Mouse (Mus musculus): ENCODE data around the gene Dgkh. TPM values are rescaled to one million over a fixed set of nuclear protein-coding genes. Genes with fewer than 3 reads are reported as not detected.
"Not testable (repeated sequence)": the region's sequence is repeated elsewhere in the genome, so short reads cannot be mapped to it uniquely, and the experiment has no call there.

Dgkh gene
- polyA plus RNA-seq, 1 experiment from 2014 or later = 4.0 TPM

- 2% methylated on average over 26 of the region's 26 CpGs for WGBS
- no peak for DNase-seq (ENCODE audit: low spot score)
- Histone ChIP-seq H3K27me3 (ENCODE audit: control insufficient read depth, insufficient read depth, low read length) (no peaks in the 10 kb centered on the region), H3K4me2 (replicated peaks) (peak overlapping the region; percentile 87), H3K4me3 (replicated peaks; ENCODE audit: low read length) (peak overlapping the region; percentile 50), H3K4me1 (replicated peaks; ENCODE audit: control insufficient read depth, insufficient read depth, low read length) (peaks cover 17% of the 10 kb centered on the region), H3K27ac (no peak overlapping the region), H3K9ac (peak overlapping the region; percentile 67), H3K36me3 (replicated peaks; ENCODE audit: control insufficient read depth, insufficient read depth) (no peaks in the 10 kb centered on the region), H3K9me3 (ENCODE audit: control insufficient read depth, low read length) (no peaks in the 10 kb centered on the region)
- peak; percentile 40; the same call in 1 of the 2 replicates for ATAC-seq (ENCODE audit: low FRiP score)
Measured at GRCm38 (mm10) chr14:78725307-78725956, 7.1 kb downstream of the Dgkh start.

- Histone ChIP-seq H3K27ac (no peak overlapping the region), H3K27me3 (ENCODE audit: control insufficient read depth, insufficient read depth, low read length) (no peaks in the 10 kb centered on the region), H3K36me3 (replicated peaks; ENCODE audit: control insufficient read depth, insufficient read depth) (no peaks in the 10 kb centered on the region), H3K4me3 (replicated peaks; ENCODE audit: low read length) (peak overlapping the region; percentile 50), H3K4me2 (replicated peaks) (peak overlapping the region; percentile 87), H3K9me3 (ENCODE audit: control insufficient read depth, low read length) (no peaks in the 10 kb centered on the region), H3K4me1 (replicated peaks; ENCODE audit: control insufficient read depth, insufficient read depth, low read length) (peaks cover 13% of the 10 kb centered on the region; the same call in 1 of the 2 replicates), H3K9ac (peak overlapping the region; percentile 67)
- peak; percentile 69; the same call in 1 of the 2 replicates for ATAC-seq (ENCODE audit: low FRiP score)
- peak; percentile 29 for DNase-seq (ENCODE audit: low spot score)
- 1% methylated on average over 52 of the region's 52 CpGs for WGBS
Measured at GRCm38 (mm10) chr14:78724414-78725306, 7.9 kb downstream of the Dgkh start.

- not testable (repeated sequence) for DNase-seq (ENCODE audit: low spot score); H3K9me3 ChIP-seq (ENCODE audit: control insufficient read depth, low read length); H3K27me3 ChIP-seq (ENCODE audit: control insufficient read depth, insufficient read depth, low read length); ATAC-seq (ENCODE audit: low FRiP score); H3K4me3 ChIP-seq (replicated peaks; ENCODE audit: low read length); H3K9ac ChIP-seq; H3K36me3 ChIP-seq (replicated peaks; ENCODE audit: control insufficient read depth, insufficient read depth); H3K4me2 ChIP-seq (replicated peaks); H3K27ac ChIP-seq
- 88% methylated on average over 4 of the region's 4 CpGs for WGBS
- H3K4me1 ChIP-seq (replicated peaks; ENCODE audit: control insufficient read depth, insufficient read depth, low read length) = peaks cover 13% of the 10 kb centered on the region; the same call in 1 of the 2 replicates
Measured at GRCm38 (mm10) chr14:78723655-78724054, 8.9 kb downstream of the Dgkh start.

- ATAC-seq (ENCODE audit: low FRiP score) = no peak
Measured at GRCm38 (mm10) chr14:78722031-78722430, 10.5 kb downstream of the Dgkh start.

GRCm38 (mm10) chr14:78716035-78716434 lies 16.5 kb downstream of the Dgkh start:
- Histone ChIP-seq H3K27me3 (ENCODE audit: control insufficient read depth, insufficient read depth, low read length) (no peaks in the 10 kb centered on the region), H3K4me3 (replicated peaks; ENCODE audit: low read length) (no peak overlapping the region), H3K9me3 (ENCODE audit: control insufficient read depth, low read length) (no peaks in the 10 kb centered on the region), H3K9ac (no peak overlapping the region), H3K4me2 (replicated peaks) (no peak overlapping the region), H3K36me3 (replicated peaks; ENCODE audit: control insufficient read depth, insufficient read depth) (0 out of 2 replicates have a peak, but pooled peaks cover 4% of the 10 kb centered on the region), H3K27ac (no peak overlapping the region), H3K4me1 (replicated peaks; ENCODE audit: control insufficient read depth, insufficient read depth, low read length) (0 out of 2 replicates have a peak, but pooled peaks cover 4% of the 10 kb centered on the region)
- no peak for ATAC-seq (ENCODE audit: low FRiP score)
- no peak for DNase-seq (ENCODE audit: low spot score)
- WGBS = 90% methylated on average over 7 of the region's 7 CpGs

More at GRCm38 (mm10) chr14:78722031-78722430, 10.5 kb downstream of the Dgkh start:
- Histone ChIP-seq H3K4me3 (replicated peaks; ENCODE audit: low read length) (no peak overlapping the region), H3K9ac (no peak overlapping the region), H3K36me3 (replicated peaks; ENCODE audit: control insufficient read depth, insufficient read depth) (0 out of 2 replicates have a peak, but pooled peaks cover 4% of the 10 kb centered on the region), H3K27ac (no peak overlapping the region), H3K4me1 (replicated peaks; ENCODE audit: control insufficient read depth, insufficient read depth, low read length) (peaks cover 13% of the 10 kb centered on the region; the same call in 1 of the 2 replicates), H3K9me3 (ENCODE audit: control insufficient read depth, low read length) (no peaks in the 10 kb centered on the region), H3K27me3 (ENCODE audit: control insufficient read depth, insufficient read depth, low read length) (no peaks in the 10 kb centered on the region), H3K4me2 (replicated peaks) (no peak overlapping the region)
- no peak for DNase-seq (ENCODE audit: low spot score)
- 77% methylated on average over 5 of the region's 5 CpGs for WGBS

GRCm38 (mm10) chr14:78712565-78713148 lies 19.9 kb downstream of the Dgkh start:
- no peak overlapping the region for H3K4me3 ChIP-seq (replicated peaks; ENCODE audit: low read length)
- 49% methylated on average over 20 of the region's 20 CpGs for WGBS
- H3K9me3 ChIP-seq (ENCODE audit: control insufficient read depth, low read length) = no peaks in the 10 kb centered on the region
- 0 out of 2 replicates have a peak, but pooled peaks cover 4% of the 10 kb centered on the region for H3K36me3 ChIP-seq (replicated peaks; ENCODE audit: control insufficient read depth, insufficient read depth)
- no peak overlapping the region for H3K9ac ChIP-seq
- H3K27me3 ChIP-seq (ENCODE audit: control insufficient read depth, insufficient read depth, low read length) = no peaks in the 10 kb centered on the region
- ATAC-seq (ENCODE audit: low FRiP score) = no peak
- 0 out of 2 replicates have a peak, but pooled peaks cover 4% of the 10 kb centered on the region for H3K4me1 ChIP-seq (replicated peaks; ENCODE audit: control insufficient read depth, insufficient read depth, low read length)
- H3K27ac ChIP-seq = no peak overlapping the region
- H3K4me2 ChIP-seq (replicated peaks) = no peak overlapping the region
- DNase-seq (ENCODE audit: low spot score) = no peak

- Histone ChIP-seq H3K4me2 (replicated peaks) (no peak overlapping the region), H3K36me3 (replicated peaks; ENCODE audit: control insufficient read depth, insufficient read depth) (no peaks in the 10 kb centered on the region), H3K4me1 (replicated peaks; ENCODE audit: control insufficient read depth, insufficient read depth, low read length) (0 out of 2 replicates have a peak, but pooled peaks cover 4% of the 10 kb centered on the region), H3K27ac (no peak overlapping the region), H3K9me3 (ENCODE audit: control insufficient read depth, low read length) (no peaks in the 10 kb centered on the region), H3K27me3 (ENCODE audit: control insufficient read depth, insufficient read depth, low read length) (no peaks in the 10 kb centered on the region), H3K4me3 (replicated peaks; ENCODE audit: low read length) (no peak overlapping the region), H3K9ac (no peak overlapping the region)
- 82% methylated on average over 4 of the region's 4 CpGs for WGBS
- ATAC-seq (ENCODE audit: low FRiP score) (no peak), DNase-seq (ENCODE audit: low spot score) (no peak)
Measured at GRCm38 (mm10) chr14:78710647-78711046, 21.9 kb downstream of the Dgkh start.

- H3K36me3 ChIP-seq (replicated peaks; ENCODE audit: control insufficient read depth, insufficient read depth) = no peaks in the 10 kb centered on the region
- H3K27me3 ChIP-seq (ENCODE audit: control insufficient read depth, insufficient read depth, low read length) = no peaks in the 10 kb centered on the region
- H3K4me1 ChIP-seq (replicated peaks; ENCODE audit: control insufficient read depth, insufficient read depth, low read length) = no peaks in the 10 kb centered on the region
- DNase-seq (ENCODE audit: low spot score) (no peak), ATAC-seq (ENCODE audit: low FRiP score) (no peak)
- no peak overlapping the region for H3K27ac ChIP-seq
- 81% methylated on average over 3 of the region's 3 CpGs for WGBS
- H3K9ac ChIP-seq = no peak overlapping the region
- H3K4me2 ChIP-seq (replicated peaks) = no peak overlapping the region
- no peak overlapping the region for H3K4me3 ChIP-seq (replicated peaks; ENCODE audit: low read length)
- H3K9me3 ChIP-seq (ENCODE audit: control insufficient read depth, low read length) = no peaks in the 10 kb centered on the region
Measured at GRCm38 (mm10) chr14:78705616-78706015, 27.0 kb downstream of the Dgkh start.

GRCm38 (mm10) chr14:78703989-78704388 lies 28.6 kb downstream of the Dgkh start:
- no peak for ATAC-seq (ENCODE audit: low FRiP score)
- Histone ChIP-seq H3K4me2 (replicated peaks) (no peak overlapping the region), H3K9me3 (ENCODE audit: control insufficient read depth, low read length) (no peaks in the 10 kb centered on the region), H3K36me3 (replicated peaks; ENCODE audit: control insufficient read depth, insufficient read depth) (no peaks in the 10 kb centered on the region), H3K9ac (no peak overlapping the region), H3K27ac (no peak overlapping the region), H3K4me3 (replicated peaks; ENCODE audit: low read length) (no peak overlapping the region), H3K27me3 (ENCODE audit: control insufficient read depth, insufficient read depth, low read length) (no peaks in the 10 kb centered on the region), H3K4me1 (replicated peaks; ENCODE audit: control insufficient read depth, insufficient read depth, low read length) (peaks cover 9% of the 10 kb centered on the region; the same call in 1 of the 2 replicates)
- WGBS = 95% methylated on average over 4 of the region's 4 CpGs
- DNase-seq (ENCODE audit: low spot score) = no peak

Measured in hindbrain, embryonic 14.5 days (tissue).